Mouse (Mus musculus): ENCODE measurements around the gene Rexo1. TPM values are rescaled to one million over a fixed set of nuclear protein-coding genes. Genes with fewer than 3 reads are reported as not detected.

The Rexo1 gene
- polyA plus RNA-seq, 1 experiment from 2014 or later = 20.6 TPM

GRCm38 (mm10) chr10:80585581-80585980 is 24.2 kb upstream of the Rexo1 start:
- no peak overlapping the region for H3K27ac ChIP-seq (ENCODE audit: low read length)
- H3K9me3 ChIP-seq (ENCODE audit: control insufficient read depth, low read length) = no peaks in the 10 kb centered on the region
- H3K27me3 ChIP-seq (ENCODE audit: control insufficient read depth, insufficient read depth, low read depth, low read length) = no peaks in the 10 kb centered on the region
- peaks cover 29% of the 10 kb centered on the region for H3K4me1 ChIP-seq (replicated peaks; ENCODE audit: control insufficient read depth, insufficient read depth, low read length)
- WGBS = 87% methylated on average over 8 of the region's 8 CpGs
- H3K4me2 ChIP-seq (ENCODE audit: low read depth, low read length) = peak overlapping the region; percentile 38
- peak overlapping the region; percentile 46; the same call in 1 of the 2 replicates for H3K9ac ChIP-seq (ENCODE audit: low read length)
- peak overlapping the region; percentile 37 for H3K4me3 ChIP-seq (ENCODE audit: low read length)
- H3K36me3 ChIP-seq (ENCODE audit: control insufficient read depth, insufficient read depth, low read length) = peaks cover 4% of the 10 kb centered on the region; the same call in 1 of the 2 replicates
- ATAC-seq (ENCODE audit: low read depth) = no peak

- H3K4me2 ChIP-seq (ENCODE audit: low read depth, low read length) = peak overlapping the region; percentile 38
- no peaks in the 10 kb centered on the region for H3K9me3 ChIP-seq (ENCODE audit: control insufficient read depth, low read length)
- peak overlapping the region; percentile 37 for H3K4me3 ChIP-seq (ENCODE audit: low read length)
- 65% methylated on average over 12 of the region's 12 CpGs for WGBS
- H3K36me3 ChIP-seq (ENCODE audit: control insufficient read depth, insufficient read depth, low read length) = peaks cover 4% of the 10 kb centered on the region; the same call in 1 of the 2 replicates
- no peak; the same call in 1 of the 2 replicates for ATAC-seq (ENCODE audit: low read depth)
- H3K27me3 ChIP-seq (ENCODE audit: control insufficient read depth, insufficient read depth, low read depth, low read length) = no peaks in the 10 kb centered on the region
- H3K27ac ChIP-seq (ENCODE audit: low read length) = no peak overlapping the region
- peak overlapping the region; percentile 46; the same call in 1 of the 2 replicates for H3K9ac ChIP-seq (ENCODE audit: low read length)
- H3K4me1 ChIP-seq (replicated peaks; ENCODE audit: control insufficient read depth, insufficient read depth, low read length) = peaks cover 29% of the 10 kb centered on the region
These were observed 23.5 kb upstream of the Rexo1 start for GRCm38 (mm10) chr10:80584642-80585552.

DNA sequence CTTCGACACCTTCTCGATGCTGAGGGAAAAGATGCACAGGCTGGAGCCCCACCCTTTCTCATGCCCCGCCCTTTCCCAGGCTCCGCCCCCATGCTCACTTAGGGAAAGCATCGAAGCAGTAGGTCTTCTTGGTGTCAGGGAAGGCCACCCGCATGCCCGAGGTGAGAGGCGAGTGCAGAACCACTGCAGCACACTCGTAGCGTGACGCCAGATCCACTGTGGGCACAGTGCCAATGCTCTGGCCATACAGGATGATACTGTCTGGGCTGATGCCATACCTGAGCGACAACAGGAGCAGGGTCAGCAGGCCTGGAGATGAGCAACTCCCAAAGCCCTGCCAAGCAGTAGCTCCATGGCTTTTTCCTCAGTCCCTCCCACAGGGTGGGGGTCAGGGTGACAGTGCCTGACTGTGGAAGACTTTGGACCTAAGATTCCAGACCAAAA is 22.7 kb upstream of the Rexo1 start:
- Histone ChIP-seq H3K36me3 (ENCODE audit: control insufficient read depth, insufficient read depth, low read length) (peaks cover 4% of the 10 kb centered on the region; the same call in 1 of the 2 replicates), H3K27ac (ENCODE audit: low read length) (no peak overlapping the region), H3K4me1 (replicated peaks; ENCODE audit: control insufficient read depth, insufficient read depth, low read length) (peaks cover 25% of the 10 kb centered on the region), H3K27me3 (ENCODE audit: control insufficient read depth, insufficient read depth, low read depth, low read length) (no peaks in the 10 kb centered on the region), H3K9ac (ENCODE audit: low read length) (no peak overlapping the region), H3K4me3 (ENCODE audit: low read length) (no peak overlapping the region), H3K9me3 (ENCODE audit: control insufficient read depth, low read length) (no peaks in the 10 kb centered on the region), H3K4me2 (ENCODE audit: low read depth, low read length) (no peak overlapping the region)
- no peak for ATAC-seq (ENCODE audit: low read depth)
- WGBS = 51% methylated on average over 12 of the region's 12 CpGs

- Histone ChIP-seq H3K36me3 (ENCODE audit: control insufficient read depth, insufficient read depth, low read length) (peaks cover 4% of the 10 kb centered on the region; the same call in 1 of the 2 replicates), H3K9ac (ENCODE audit: low read length) (no peak overlapping the region), H3K27me3 (ENCODE audit: control insufficient read depth, insufficient read depth, low read depth, low read length) (no peaks in the 10 kb centered on the region), H3K4me1 (replicated peaks; ENCODE audit: control insufficient read depth, insufficient read depth, low read length) (peaks cover 23% of the 10 kb centered on the region), H3K9me3 (ENCODE audit: control insufficient read depth, low read length) (no peaks in the 10 kb centered on the region), H3K27ac (ENCODE audit: low read length) (no peak overlapping the region), H3K4me2 (ENCODE audit: low read depth, low read length) (no peak overlapping the region), H3K4me3 (ENCODE audit: low read length) (no peak overlapping the region)
- ATAC-seq (ENCODE audit: low read depth) = no peak
- WGBS = 75% methylated on average over 5 of the region's 5 CpGs
These were observed 21.7 kb upstream of the Rexo1 start for GRCm38 (mm10) chr10:80583047-80583446.

- Histone ChIP-seq H3K4me1 (replicated peaks; ENCODE audit: control insufficient read depth, insufficient read depth, low read length) (peaks cover 28% of the 10 kb centered on the region), H3K9me3 (ENCODE audit: control insufficient read depth, low read length) (no peaks in the 10 kb centered on the region), H3K36me3 (ENCODE audit: control insufficient read depth, insufficient read depth, low read length) (peaks cover 2% of the 10 kb centered on the region; the same call in 1 of the 2 replicates), H3K4me2 (ENCODE audit: low read depth, low read length) (peak overlapping the region; percentile 96), H3K27ac (ENCODE audit: low read length) (peak overlapping the region; percentile 92), H3K9ac (ENCODE audit: low read length) (peak overlapping the region; percentile 70), H3K27me3 (ENCODE audit: control insufficient read depth, insufficient read depth, low read depth, low read length) (no peaks in the 10 kb centered on the region), H3K4me3 (ENCODE audit: low read length) (peak overlapping the region; percentile 57)
- 8% methylated on average over 8 of the region's 8 CpGs for WGBS
- ATAC-seq (ENCODE audit: low read depth) = no peak
These were observed 17.6 kb upstream of the Rexo1 start for GRCm38 (mm10) chr10:80578911-80579310.

DNA sequence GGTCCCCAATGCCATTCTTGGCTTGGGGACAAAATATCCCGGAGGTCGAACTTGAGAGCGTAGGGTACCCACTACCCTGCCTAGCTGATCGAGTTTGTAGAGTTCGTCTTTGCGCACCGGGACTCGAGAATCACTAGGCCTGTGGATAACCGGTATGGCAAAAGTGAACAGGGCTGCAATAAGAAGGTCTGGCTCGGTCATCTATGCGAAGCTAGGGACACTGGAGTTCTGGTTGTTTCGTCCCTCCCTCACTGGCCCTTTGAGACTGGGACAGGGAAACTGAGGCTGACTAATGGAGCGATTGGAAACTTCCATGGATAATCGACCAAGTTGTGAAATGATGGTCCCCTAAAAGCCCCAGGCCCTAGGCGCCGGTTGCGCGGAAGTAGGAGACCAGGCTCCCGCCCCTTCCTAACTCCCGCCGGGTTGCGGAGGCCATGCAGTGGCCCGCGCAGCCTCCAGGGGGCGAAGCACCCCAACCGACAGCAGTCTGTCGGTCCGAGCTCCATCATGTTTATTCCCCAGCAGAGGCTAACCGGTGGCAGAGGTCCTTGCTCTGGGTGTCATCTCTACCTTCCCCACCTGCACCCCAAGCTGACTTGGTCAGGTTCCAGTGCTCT is 16.9 kb upstream of the Rexo1 start:
- peak overlapping the region; percentile 70 for H3K9ac ChIP-seq (ENCODE audit: low read length)
- peak overlapping the region; percentile 57 for H3K4me3 ChIP-seq (ENCODE audit: low read length)
- peak; percentile 50 for ATAC-seq (ENCODE audit: low read depth)
- under 1% methylated on average over 29 of the region's 29 CpGs for WGBS
- peak overlapping the region; percentile 92 for H3K27ac ChIP-seq (ENCODE audit: low read length)
- no peaks in the 10 kb centered on the region for H3K27me3 ChIP-seq (ENCODE audit: control insufficient read depth, insufficient read depth, low read depth, low read length)
- H3K4me1 ChIP-seq (replicated peaks; ENCODE audit: control insufficient read depth, insufficient read depth, low read length) = peaks cover 30% of the 10 kb centered on the region
- peak overlapping the region; percentile 96 for H3K4me2 ChIP-seq (ENCODE audit: low read depth, low read length)
- no peaks in the 10 kb centered on the region for H3K9me3 ChIP-seq (ENCODE audit: control insufficient read depth, low read length)
- H3K36me3 ChIP-seq (ENCODE audit: control insufficient read depth, insufficient read depth, low read length) = peaks cover 1% of the 10 kb centered on the region; the same call in 1 of the 2 replicates

DNA sequence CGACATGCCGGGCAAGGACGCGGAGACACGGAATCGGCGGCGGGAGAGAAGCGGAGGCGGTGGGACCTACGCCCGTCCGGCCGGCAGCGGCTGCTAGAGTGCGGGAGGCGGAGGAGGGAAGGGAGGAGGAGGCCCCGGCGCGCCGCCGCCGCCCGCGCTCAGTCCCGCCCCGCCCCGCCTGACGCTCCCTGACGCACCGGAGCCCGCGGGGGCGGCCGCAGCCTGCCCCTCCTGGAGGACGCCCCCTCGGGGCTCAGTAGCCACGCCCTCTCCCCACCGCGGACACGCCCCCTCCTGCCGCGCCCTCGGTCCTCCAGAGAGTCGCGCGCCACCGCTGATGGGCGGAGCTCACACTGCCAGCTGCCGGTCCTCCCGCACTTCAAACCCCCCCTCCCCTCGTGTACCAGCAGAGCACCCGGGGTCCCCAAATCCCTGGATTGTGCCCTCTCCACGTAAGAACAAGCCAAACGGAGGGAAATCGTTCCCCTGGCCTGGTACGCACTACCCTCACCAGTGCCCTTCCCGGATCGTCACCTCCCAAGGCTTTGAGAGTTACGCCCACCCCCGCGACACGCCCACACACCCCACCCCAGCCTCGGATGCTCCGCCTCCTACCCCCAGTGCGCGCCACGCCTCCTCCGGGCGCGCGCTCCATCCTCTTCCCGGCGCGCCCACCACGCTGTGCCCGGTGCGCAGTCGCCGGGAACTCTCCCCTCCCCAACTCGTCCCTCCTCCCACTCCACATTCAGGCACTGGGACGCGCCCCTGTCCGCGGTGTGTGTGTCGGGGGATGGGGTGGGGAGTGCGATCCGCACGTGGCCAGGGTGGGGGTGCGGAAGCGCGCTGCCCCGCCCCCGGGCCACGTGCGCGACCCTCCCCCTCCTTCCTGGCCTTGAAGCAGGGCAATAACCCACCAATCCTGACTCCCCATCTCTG is 16.1 kb upstream of the Rexo1 start, which contains the start of gene Klf16:
TSS of gene Klf16 (minus strand) at position 127 of the 936 bp plus-strand sequence.
- Histone ChIP-seq H3K9me3 (ENCODE audit: control insufficient read depth, low read length) (no peaks in the 10 kb centered on the region), H3K9ac (ENCODE audit: low read length) (peak within 1 kb of the TSS; percentile 70), H3K4me2 (ENCODE audit: low read depth, low read length) (peak within 1 kb of the TSS; percentile 96), H3K4me3 (ENCODE audit: low read length) (peak within 1 kb of the TSS; percentile 57), H3K27ac (ENCODE audit: low read length) (peak within 1 kb of the TSS; percentile 92), H3K36me3 (ENCODE audit: control insufficient read depth, insufficient read depth, low read length) (no peaks in the 10 kb centered on the region), H3K4me1 (replicated peaks; ENCODE audit: control insufficient read depth, insufficient read depth, low read length) (peaks cover 30% of the 10 kb centered on the region), H3K27me3 (ENCODE audit: control insufficient read depth, insufficient read depth, low read depth, low read length) (no peaks in the 10 kb centered on the region)
- under 1% methylated on average over 65 of the region's 97 CpGs for WGBS
- ATAC-seq (ENCODE audit: low read depth) = peak; percentile 89

- Histone ChIP-seq H3K4me2 (ENCODE audit: low read depth, low read length) (peak overlapping the region; percentile 96), H3K9me3 (ENCODE audit: control insufficient read depth, low read length) (no peaks in the 10 kb centered on the region), H3K4me1 (replicated peaks; ENCODE audit: control insufficient read depth, insufficient read depth, low read length) (peaks cover 33% of the 10 kb centered on the region), H3K27me3 (ENCODE audit: control insufficient read depth, insufficient read depth, low read depth, low read length) (no peaks in the 10 kb centered on the region), H3K27ac (ENCODE audit: low read length) (peak overlapping the region; percentile 92), H3K4me3 (ENCODE audit: low read length) (peak overlapping the region; percentile 57), H3K36me3 (ENCODE audit: control insufficient read depth, insufficient read depth, low read length) (no peaks in the 10 kb centered on the region), H3K9ac (ENCODE audit: low read length) (peak overlapping the region; percentile 70)
- WGBS = under 1% methylated on average over 83 of the region's 96 CpGs
- ATAC-seq (ENCODE audit: low read depth) = peak; percentile 4; the same call in 1 of the 2 replicates
These were observed 15.2 kb upstream of the Rexo1 start for GRCm38 (mm10) chr10:80576351-80577194.

Measured in lung, embryonic 16.5 days (tissue).